Mouse (Mus musculus) ES-Bruce4 (cell line): ENCODE measurements around the gene Them5.

ENCODE experiments used
- EP300 ChIP-seq: IDR thresholded peaks from 2 replicates; pipeline ENCODE4 v1.6.1; 2011; ENCODE audit warnings: low read depth, low read length; ENCODE audit not compliant: insufficient read depth
- POLR2A ChIP-seq: IDR thresholded peaks from one replicate; pipeline ENCODE4 v1.8.1; 2011; ENCODE audit warnings: low read length; ENCODE audit not compliant: insufficient read depth

GRCm38 (mm10) chr3:94360812-94361211 is 18.9 kb downstream of the Them5 start:
- TF ChIP-seq POLR2A = no peak
- no peak for TF ChIP-seq EP300
